Mouse (Mus musculus) myocyte (in vitro differentiated cells): ENCODE data around the gene Sf3b6. TPM values are rescaled to one million over a fixed set of nuclear protein-coding genes. Genes with fewer than 3 reads are reported as not detected.

ENCODE experiments used
- H3K27me3 ChIP-seq: one replicate; pipeline ENCODE4 v1.6.1; 2011; ENCODE audit not compliant: control insufficient read depth, insufficient read depth, insufficient read length
- H3K36me3 ChIP-seq: one replicate; pipeline ENCODE4 v1.6.1; 2011; ENCODE audit not compliant: control insufficient read depth, insufficient read depth
- H3K4me2 ChIP-seq: one replicate; pipeline ENCODE4 v1.6.1; 2011; ENCODE audit warnings: low read depth, control low read depth
- H3K4me3 ChIP-seq: one replicate; pipeline ENCODE4 v1.5.1; 2011; ENCODE audit warnings: mild to moderate bottlenecking, control low read depth, moderate library complexity
- H3K79me2 ChIP-seq: one replicate; pipeline ENCODE4 v1.6.1; 2011; ENCODE audit not compliant: control insufficient read depth, insufficient read depth
- H3ac ChIP-seq: one replicate; pipeline ENCODE4 v1.6.1; 2011; ENCODE audit not compliant: control insufficient read depth, insufficient read length
- CEBPB ChIP-seq: IDR thresholded peaks from 2 replicates; pipeline ENCODE4 v1.6.1; 2011; ENCODE audit warnings: mild to moderate bottlenecking, moderate library complexity; ENCODE audit not compliant: poor library complexity, insufficient read depth, severe bottlenecking
- E2F4 ChIP-seq: IDR thresholded peaks from one replicate; pipeline ENCODE4 v1.6.1; 2011; ENCODE audit warnings: mild to moderate bottlenecking, control low read depth, moderate library complexity; ENCODE audit not compliant: insufficient read depth
- MAX ChIP-seq: IDR thresholded peaks from one replicate; pipeline ENCODE4 v1.6.1; 2011; ENCODE audit warnings: low read depth, mild to moderate bottlenecking, control low read depth
- MYOD1 ChIP-seq, 3 experiments: IDR thresholded peaks; one replicate each; pipeline ENCODE4 v1.6.1; 2011; ENCODE audit warnings: control low read depth in 2 of 3, low read depth in 2 of 3, mild to moderate bottlenecking in 2 of 3, moderate library complexity in 1 of 3; ENCODE audit not compliant: insufficient read length in 2 of 3, control insufficient read depth in 1 of 3
- MYOG ChIP-seq, 3 experiments: IDR thresholded peaks; one replicate each; pipeline ENCODE4 v1.6.1; 2011; ENCODE audit warnings: control low read depth in 2 of 3, low read depth in 2 of 3, mild to moderate bottlenecking in 2 of 3; ENCODE audit not compliant: insufficient read length in 2 of 3, control insufficient read depth in 1 of 3, insufficient read depth in 1 of 3
- POLR2A ChIP-seq: IDR thresholded peaks from one replicate; pipeline ENCODE4 v1.6.1; 2011; ENCODE audit warnings: low read depth, mild to moderate bottlenecking, control low read depth, moderate library complexity; ENCODE audit not compliant: insufficient read length
- POLR2AphosphoS2 ChIP-seq: IDR thresholded peaks from one replicate; pipeline ENCODE4 v1.6.1; 2011; ENCODE audit warnings: low read depth, control low read depth; ENCODE audit not compliant: insufficient read length
- REST ChIP-seq: IDR thresholded peaks from one replicate; pipeline ENCODE4 v1.6.1; 2011; ENCODE audit warnings: mild to moderate bottlenecking, control low read depth, moderate library complexity; ENCODE audit not compliant: insufficient read depth, insufficient read length
- SRF ChIP-seq: IDR thresholded peaks from one replicate; pipeline ENCODE4 v1.6.1; 2011; ENCODE audit warnings: low read depth; ENCODE audit not compliant: control insufficient read depth, insufficient read length
- TCF12 ChIP-seq: IDR thresholded peaks from one replicate; pipeline ENCODE4 v1.6.1; 2011; ENCODE audit warnings: mild to moderate bottlenecking, control low read depth; ENCODE audit not compliant: poor library complexity, insufficient read depth, severe bottlenecking
- TCF3 ChIP-seq: IDR thresholded peaks from one replicate; pipeline ENCODE4 v1.6.1; 2011; ENCODE audit warnings: low read depth, control low read depth; ENCODE audit not compliant: insufficient read length
- USF1 ChIP-seq: IDR thresholded peaks from one replicate; pipeline ENCODE4 v1.6.1; 2011; ENCODE audit warnings: low read depth, mild to moderate bottlenecking, control low read depth, moderate library complexity
- polyA plus RNA-seq: library from polyadenylated mRNA; unstranded; fragments of >200 nt; fragmentation: generic; extraction: Trizol; gene quantifications from one replicate; pipeline ENCODE4 v1.2.1, GENCODE M21; 2012; ENCODE audit warnings: missing spikeins

Sf3b6 gene
- polyA plus RNA-seq, 1 experiment, result 100.0 TPM

- Histone ChIP-seq H3K79me2 (no peaks in the 10 kb centered on the region), H3K27me3 (peaks cover 5% of the 10 kb centered on the region), H3K4me2 (no peak overlapping the region), H3K36me3 (no peaks in the 10 kb centered on the region), H3K4me3 (no peak overlapping the region), H3ac (no peak overlapping the region)
- TF ChIP-seq TCF3, result no peak
- no peak for TF ChIP-seq POLR2AphosphoS2
- TF ChIP-seq MYOG (IDR thresholded peaks at IDR 0.05; ENCODE audit: control insufficient read depth in 1 of 3, insufficient read depth in 1 of 3, insufficient read length in 2 of 3, low read depth in 2 of 3), result no peak
- TF ChIP-seq USF1, result no peak
- TF ChIP-seq REST, result no peak
- no peak for TF ChIP-seq SRF
- TF ChIP-seq E2F4, result no peak
- TF ChIP-seq MAX, result no peak
- no peak for TF ChIP-seq TCF12
- no peak for TF ChIP-seq MYOD1 (IDR thresholded peaks at IDR 0.05; ENCODE audit: control insufficient read depth in 1 of 3, insufficient read length in 2 of 3, low read depth in 2 of 3)
- TF ChIP-seq POLR2A, result no peak
- TF ChIP-seq CEBPB, result no peak
These were observed 5.6 kb upstream of the Sf3b6 start for GRCm38 (mm10) chr12:4811705-4812104.

- peaks cover 5% of the 10 kb centered on the region for H3K27me3 ChIP-seq
- no peak overlapping the region for H3ac ChIP-seq
- H3K4me2 ChIP-seq, result no peak overlapping the region
- no peak overlapping the region for H3K4me3 ChIP-seq
- TF ChIP-seq POLR2AphosphoS2 (no peak), POLR2A (no peak), MYOD1 (IDR thresholded peaks at IDR 0.05; ENCODE audit: control insufficient read depth in 1 of 3, insufficient read length in 2 of 3, low read depth in 2 of 3) (peak in 2 of 3 experiments; percentile 52 to 63), MYOG (IDR thresholded peaks at IDR 0.05; ENCODE audit: control insufficient read depth in 1 of 3, insufficient read depth in 1 of 3, insufficient read length in 2 of 3, low read depth in 2 of 3) (peak in 2 of 3 experiments; percentile 21 to 76)
- H3K36me3 ChIP-seq, result no peaks in the 10 kb centered on the region
- peaks cover 11% of the 10 kb centered on the region for H3K79me2 ChIP-seq
These were observed 3.7 kb upstream of the Sf3b6 start for GRCm38 (mm10) chr12:4813636-4814035.

- Histone ChIP-seq H3K4me2 (peak overlapping the region; percentile 95), H3K27me3 (no peaks in the 10 kb centered on the region), H3K79me2 (peaks cover 39% of the 10 kb centered on the region), H3K4me3 (peak overlapping the region; percentile 99), H3ac (peak overlapping the region; percentile 35), H3K36me3 (peaks cover 16% of the 10 kb centered on the region)
- TF ChIP-seq MYOD1 (IDR thresholded peaks at IDR 0.05; ENCODE audit: control insufficient read depth in 1 of 3, insufficient read length in 2 of 3, low read depth in 2 of 3) (no peak), E2F4 (no peak), TCF12 (no peak)
These were observed 524 bp upstream of the Sf3b6 start for GRCm38 (mm10) chr12:4816680-4817360.

GRCm38 (mm10) chr12:4827256-4827655 is 9.9 kb downstream of the Sf3b6 start:
- no peaks in the 10 kb centered on the region for H3K27me3 ChIP-seq
- no peak for TF ChIP-seq CEBPB
- TF ChIP-seq REST, result no peak
- TF ChIP-seq TCF3, result no peak
- no peak for TF ChIP-seq TCF12
- TF ChIP-seq POLR2A, result no peak
- no peak for TF ChIP-seq MYOG (IDR thresholded peaks at IDR 0.05; ENCODE audit: control insufficient read depth in 1 of 3, insufficient read depth in 1 of 3, insufficient read length in 2 of 3, low read depth in 2 of 3)
- H3K4me2 ChIP-seq, result no peak overlapping the region
- H3K4me3 ChIP-seq, result no peak overlapping the region
- peaks cover 31% of the 10 kb centered on the region for H3K36me3 ChIP-seq
- no peaks in the 10 kb centered on the region for H3K79me2 ChIP-seq
- H3ac ChIP-seq, result no peak overlapping the region

GRCm38 (mm10) chr12:4836959-4837358 is 19.6 kb downstream of the Sf3b6 start:
- H3K79me2 ChIP-seq, result no peaks in the 10 kb centered on the region
- no peaks in the 10 kb centered on the region for H3K27me3 ChIP-seq
- TF ChIP-seq POLR2AphosphoS2 (no peak), CEBPB (no peak), SRF (no peak)
- H3ac ChIP-seq, result no peak overlapping the region
- peaks cover 3% of the 10 kb centered on the region for H3K36me3 ChIP-seq
- H3K4me3 ChIP-seq, result no peak overlapping the region
- H3K4me2 ChIP-seq, result no peak overlapping the region
